Mouse (Mus musculus) neural tube, embryonic 14.5 days (tissue): ENCODE data around the gene Gm28051. TPM values are rescaled to one million over a fixed set of nuclear protein-coding genes. Genes with fewer than 3 reads are reported as not detected.

Experiments used
- ATAC-seq: fragments of 200-750 bp; cut with Nextera tagmentation; 2 replicates; pipeline ENCODE4 v1.8.0; 2017; ENCODE audit warnings: low read depth, mild to moderate bottlenecking, moderate TSS enrichment, moderate library complexity
- H3K27ac ChIP-seq: fragments of 300-500 bp; sonication (generic); 2 replicates; pipeline ENCODE4 v1.5.1; 2014; ENCODE audit warnings: low read depth, mild to moderate bottlenecking, control low read depth, low read length, moderate library complexity, mixed read lengths
- H3K27me3 ChIP-seq: fragments of 300-500 bp; sonication (generic); 2 replicates; pipeline ENCODE4 v1.6.1; 2014; ENCODE audit warnings: low read length; ENCODE audit not compliant: control insufficient read depth, insufficient read depth
- H3K36me3 ChIP-seq: fragments of 300-500 bp; sonication (generic); 2 replicates; pipeline ENCODE4 v1.6.1; 2014; ENCODE audit warnings: low read length, mixed read lengths; ENCODE audit not compliant: control insufficient read depth, insufficient read depth
- H3K4me1 ChIP-seq: fragments of 300-500 bp; sonication (generic); 2 replicates; pipeline ENCODE4 v1.6.1; 2014; ENCODE audit warnings: low read length; ENCODE audit not compliant: control insufficient read depth, insufficient read depth
- H3K4me2 ChIP-seq: fragments of 300-500 bp; sonication (generic); 2 replicates; pipeline ENCODE4 v1.6.1; 2014; ENCODE audit warnings: mild to moderate bottlenecking, low read depth, low read length, control low read depth
- H3K4me3 ChIP-seq: fragments of 300-500 bp; sonication (generic); 2 replicates; pipeline ENCODE4 v1.5.1; 2014; ENCODE audit warnings: low read depth, low read length, control low read depth, mixed read lengths
- H3K9ac ChIP-seq: fragments of 300-500 bp; sonication (generic); replicated peaks from 2 replicates; pipeline ENCODE4 v1.6.1; 2014; ENCODE audit warnings: low read depth, mild to moderate bottlenecking, control low read depth, low read length, mixed read lengths
- H3K9me3 ChIP-seq: fragments of 300-500 bp; sonication (generic); 2 replicates; pipeline ENCODE4 v1.6.1; 2016; ENCODE audit warnings: low read length; ENCODE audit not compliant: control insufficient read depth
- WGBS: fragments of 180-500 bp; shearing (Covaris S2); extraction: QIAGEN DNeasy Blood & Tissue Kit; methylation state at CpG from one replicate; pipeline ENCODE4 v1.1.7; 2014; 5-methylcytosine and 5-hydroxymethylcytosine counted together
- polyA plus RNA-seq: library from polyadenylated mRNA; unstranded; fragments of >200 nt; fragmentation: Nextera tagmentation; extraction: Ambion mirVana; gene quantifications from 2 replicates; pipeline ENCODE4 v1.2.1, GENCODE M21; 2014

The Gm28051 gene
- polyA plus RNA-seq, 1 experiment from 2014 or later, result not detected

- H3K27ac ChIP-seq, result no peak overlapping the region
- H3K9ac ChIP-seq, result no peak overlapping the region
- WGBS, result 7% methylated on average over 1 of the region's 1 CpGs
Observed at GRCm38 (mm10) chr12:102699156-102699555, 58.4 kb downstream of the Gm28051 start.

GRCm38 (mm10) chr12:102698089-102698684 lies 59.4 kb downstream of the Gm28051 start:
- Histone ChIP-seq H3K27me3 (no peaks in the 10 kb centered on the region), H3K9ac (no peak overlapping the region), H3K36me3 (no peaks in the 10 kb centered on the region), H3K4me2 (no peak overlapping the region), H3K27ac (no peak overlapping the region), H3K9me3 (no peaks in the 10 kb centered on the region), H3K4me1 (peaks cover 31% of the 10 kb centered on the region), H3K4me3 (no peak overlapping the region)
- ATAC-seq, result peak; percentile 21; the same call in 1 of the 2 replicates
- 8% methylated on average over 1 of the region's 1 CpGs for WGBS

More at GRCm38 (mm10) chr12:102699156-102699555, 58.4 kb downstream of the Gm28051 start:
- no peak overlapping the region for H3K4me3 ChIP-seq
- peaks cover 41% of the 10 kb centered on the region for H3K4me1 ChIP-seq
- H3K9me3 ChIP-seq, result no peaks in the 10 kb centered on the region
- ATAC-seq, result no peak
- no peaks in the 10 kb centered on the region for H3K27me3 ChIP-seq
- H3K4me2 ChIP-seq, result no peak overlapping the region
- H3K36me3 ChIP-seq, result no peaks in the 10 kb centered on the region

GRCm38 (mm10) chr12:102697381-102697780 lies 60.2 kb downstream of the Gm28051 start:
- Histone ChIP-seq H3K4me3 (no peak overlapping the region), H3K4me1 (peaks cover 25% of the 10 kb centered on the region), H3K4me2 (no peak overlapping the region), H3K9me3 (no peaks in the 10 kb centered on the region), H3K9ac (no peak overlapping the region), H3K36me3 (no peaks in the 10 kb centered on the region), H3K27me3 (no peaks in the 10 kb centered on the region), H3K27ac (no peak overlapping the region)
- no peak for ATAC-seq
- WGBS, result 86% methylated on average over 7 of the region's 7 CpGs

- H3K4me2 ChIP-seq, result no peak overlapping the region
- no peak overlapping the region for H3K9ac ChIP-seq
- peaks cover 25% of the 10 kb centered on the region for H3K4me1 ChIP-seq
- H3K9me3 ChIP-seq, result no peaks in the 10 kb centered on the region
- no peaks in the 10 kb centered on the region for H3K36me3 ChIP-seq
- ATAC-seq, result no peak
- no peaks in the 10 kb centered on the region for H3K27me3 ChIP-seq
- 85% methylated on average over 14 of the region's 14 CpGs for WGBS
- no peak overlapping the region for H3K4me3 ChIP-seq
- no peak overlapping the region for H3K27ac ChIP-seq
Observed at GRCm38 (mm10) chr12:102696635-102697354, 60.8 kb downstream of the Gm28051 start.

- peaks cover 25% of the 10 kb centered on the region for H3K4me1 ChIP-seq
- WGBS, result 59% methylated on average over 18 of the region's 18 CpGs
- no peaks in the 10 kb centered on the region for H3K36me3 ChIP-seq
- no peak overlapping the region for H3K4me2 ChIP-seq
- H3K4me3 ChIP-seq, result no peak overlapping the region
- H3K27ac ChIP-seq, result no peak overlapping the region
- no peaks in the 10 kb centered on the region for H3K27me3 ChIP-seq
- no peak for ATAC-seq
- H3K9ac ChIP-seq, result no peak overlapping the region
- H3K9me3 ChIP-seq, result no peaks in the 10 kb centered on the region
Observed at GRCm38 (mm10) chr12:102695369-102696239, 62.0 kb downstream of the Gm28051 start.

- Histone ChIP-seq H3K9me3 (no peaks in the 10 kb centered on the region), H3K27ac (no peak overlapping the region), H3K9ac (no peak overlapping the region), H3K4me3 (no peak overlapping the region), H3K4me1 (0 out of 2 replicates have a peak, but pooled peaks cover 2% of the 10 kb centered on the region), H3K4me2 (no peak overlapping the region), H3K36me3 (no peaks in the 10 kb centered on the region), H3K27me3 (no peaks in the 10 kb centered on the region)
- ATAC-seq, result no peak
- WGBS, result 81% methylated on average over 6 of the region's 7 CpGs
Observed at GRCm38 (mm10) chr12:102691761-102692160, 65.8 kb downstream of the Gm28051 start.

GRCm38 (mm10) chr12:102691180-102691579 lies 66.4 kb downstream of the Gm28051 start:
- Histone ChIP-seq H3K27me3 (no peaks in the 10 kb centered on the region), H3K4me2 (no peak overlapping the region), H3K27ac (no peak overlapping the region), H3K36me3 (no peaks in the 10 kb centered on the region), H3K9ac (no peak overlapping the region), H3K4me3 (no peak overlapping the region), H3K9me3 (no peaks in the 10 kb centered on the region), H3K4me1 (peaks cover 2% of the 10 kb centered on the region; the same call in 1 of the 2 replicates)
- ATAC-seq, result no peak
- 64% methylated on average over 11 of the region's 11 CpGs for WGBS

- no peak overlapping the region for H3K4me2 ChIP-seq
- WGBS, result 90% methylated on average over 15 of the region's 15 CpGs
- no peaks in the 10 kb centered on the region for H3K36me3 ChIP-seq
- H3K27ac ChIP-seq, result no peak overlapping the region
- no peaks in the 10 kb centered on the region for H3K9me3 ChIP-seq
- no peak overlapping the region for H3K9ac ChIP-seq
- ATAC-seq, result no peak
- no peaks in the 10 kb centered on the region for H3K27me3 ChIP-seq
- H3K4me3 ChIP-seq, result no peak overlapping the region
- peaks cover 10% of the 10 kb centered on the region; the same call in 1 of the 2 replicates for H3K4me1 ChIP-seq
Observed at GRCm38 (mm10) chr12:102689773-102690563, 67.6 kb downstream of the Gm28051 start.
